Mouse (Mus musculus): Measurements from ENCODE around the gene Acot11. TPM values are rescaled to one million over a fixed set of nuclear protein-coding genes. Genes with fewer than 3 reads are reported as not detected.

Gene Acot11
- total and polyA plus RNA-seq, 3 experiments: 2.3 to 6.8 (median 4.3) TPM

DNA sequence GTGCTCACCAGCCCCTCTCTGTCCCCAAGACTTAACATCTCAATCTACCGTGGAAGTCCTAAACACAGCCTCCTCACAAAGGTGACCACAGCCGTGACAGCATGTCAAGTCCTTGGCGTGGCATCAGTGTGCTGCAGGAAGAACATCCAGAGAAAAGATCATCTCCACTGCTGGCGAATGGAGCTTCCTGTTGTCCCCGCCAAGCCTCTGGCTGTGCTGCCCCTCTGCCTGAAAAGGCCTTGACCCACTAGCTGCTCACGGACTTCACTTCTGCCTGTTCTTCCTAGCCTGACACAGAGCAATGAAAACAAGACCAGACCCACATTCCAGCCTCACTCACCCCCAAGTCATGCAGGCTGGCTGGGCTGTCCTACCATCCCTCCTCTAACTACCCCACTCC is 13.5 kb upstream of the Acot11 start:
- no peak overlapping the region for H3K27ac ChIP-seq (ENCODE audit: insufficient read depth, low read depth)
- H3K79me2 ChIP-seq (replicated peaks; ENCODE audit: control insufficient read depth, extremely low read depth, insufficient read depth, poor library complexity, severe bottlenecking): no peaks in the 10 kb centered on the region
- DNase-seq (ENCODE audit: extremely low read depth): no peak
- no peak overlapping the region for H3K4me3 ChIP-seq (replicated peaks in 1 of 3; ENCODE audit: low read depth in 2 of 3, low read length in 2 of 3, poor library complexity in 1 of 3)
- no peak overlapping the region for H3K4me2 ChIP-seq (ENCODE audit: insufficient read depth, low read depth, poor library complexity, severe bottlenecking)
- TF ChIP-seq MXI1 (IDR thresholded peaks at IDR 0.05; ENCODE audit: low read depth, low read length) (no peak), CTCF (conservative IDR thresholded peaks at IDR 0.05 in 1 of 2, IDR thresholded peaks at IDR 0.05 in 1 of 2; ENCODE audit: low read depth in 2 of 2, low read length in 2 of 2) (no peak)
- H3K27me3 ChIP-seq (replicated peaks): peaks cover 2% of the 10 kb centered on the region
- dilution Hi-C loops (cut with MboI; ENCODE audit: extremely low pct_ligation_motif_present, extremely low pct_unique_long_range_greater_than_20kb, low sequenced_read_pairs) (no loop called here), in situ Hi-C loops (cut with MboI; ENCODE audit: low pct_ligation_motif_present, low pct_unique_long_range_greater_than_20kb, low sequenced_read_pairs) (no loop called here)
- H3K4me1 ChIP-seq (ENCODE audit: control insufficient read depth in 1 of 2, insufficient read depth in 2 of 2): no peaks in the 10 kb centered on the region
- H3K9ac ChIP-seq (ENCODE audit: insufficient read depth, low read depth): no peak overlapping the region
- no peaks in the 10 kb centered on the region for H3K36me3 ChIP-seq (replicated peaks in 1 of 2; ENCODE audit: control insufficient read depth in 1 of 2, insufficient read depth in 1 of 2, low read length in 1 of 2)
- H3K9me3 ChIP-seq (replicated peaks; ENCODE audit: low read length): no peaks in the 10 kb centered on the region

- Histone ChIP-seq H3K4me1 (ENCODE audit: control insufficient read depth in 1 of 2, insufficient read depth in 2 of 2) (no peaks in the 10 kb centered on the region), H3K9me3 (replicated peaks; ENCODE audit: low read length) (no peaks in the 10 kb centered on the region), H3K27ac (ENCODE audit: insufficient read depth, low read depth) (no peak overlapping the region), H3K27me3 (replicated peaks) (no peaks in the 10 kb centered on the region), H3K36me3 (replicated peaks in 1 of 2; ENCODE audit: control insufficient read depth in 1 of 2, insufficient read depth in 1 of 2, low read length in 1 of 2) (no peaks in the 10 kb centered on the region), H3K4me3 (replicated peaks in 1 of 3; ENCODE audit: low read depth in 2 of 3, low read length in 2 of 3, poor library complexity in 1 of 3) (no peak overlapping the region), H3K79me2 (replicated peaks; ENCODE audit: control insufficient read depth, extremely low read depth, insufficient read depth, poor library complexity, severe bottlenecking) (no peaks in the 10 kb centered on the region), H3K9ac (ENCODE audit: insufficient read depth, low read depth) (no peak overlapping the region), H3K4me2 (ENCODE audit: insufficient read depth, low read depth, poor library complexity, severe bottlenecking) (no peak overlapping the region)
- dilution Hi-C loops (cut with MboI; ENCODE audit: extremely low pct_ligation_motif_present, extremely low pct_unique_long_range_greater_than_20kb, low sequenced_read_pairs) (no loop called here), in situ Hi-C loops (cut with MboI; ENCODE audit: low pct_ligation_motif_present, low pct_unique_long_range_greater_than_20kb, low sequenced_read_pairs) (no loop called here)
- DNase-seq (ENCODE audit: extremely low read depth): no peak
- TF ChIP-seq CHD2 (IDR thresholded peaks at IDR 0.05; ENCODE audit: low read length): no peak
- TF ChIP-seq E2F4 (IDR thresholded peaks at IDR 0.05; ENCODE audit: insufficient replicate concordance, low read depth, low read length): no peak
- TF ChIP-seq USF1 (IDR thresholded peaks at IDR 0.05; ENCODE audit: low read depth, low read length): no peak
- TF ChIP-seq PAX5 (IDR thresholded peaks at IDR 0.05; ENCODE audit: low read length): no peak
- TF ChIP-seq JUN (IDR thresholded peaks at IDR 0.05; ENCODE audit: insufficient read depth, low read depth, low read length): no peak
- no peak for TF ChIP-seq ZNF384 (IDR thresholded peaks at IDR 0.05; ENCODE audit: low read depth, low read length)
- TF ChIP-seq UBTF (IDR thresholded peaks at IDR 0.05; ENCODE audit: low read depth, low read length): no peak
- TF ChIP-seq KAT2A (IDR thresholded peaks at IDR 0.05; ENCODE audit: insufficient replicate concordance, low read length): no peak
- no peak for TF ChIP-seq ZKSCAN1 (IDR thresholded peaks at IDR 0.05; ENCODE audit: borderline replicate concordance, low read depth, low read length)
- TF ChIP-seq MXI1 (IDR thresholded peaks at IDR 0.05; ENCODE audit: low read depth, low read length): no peak
These were observed 12.2 kb upstream of the Acot11 start for GRCm38 (mm10) chr4:106817017-106817416.

DNA sequence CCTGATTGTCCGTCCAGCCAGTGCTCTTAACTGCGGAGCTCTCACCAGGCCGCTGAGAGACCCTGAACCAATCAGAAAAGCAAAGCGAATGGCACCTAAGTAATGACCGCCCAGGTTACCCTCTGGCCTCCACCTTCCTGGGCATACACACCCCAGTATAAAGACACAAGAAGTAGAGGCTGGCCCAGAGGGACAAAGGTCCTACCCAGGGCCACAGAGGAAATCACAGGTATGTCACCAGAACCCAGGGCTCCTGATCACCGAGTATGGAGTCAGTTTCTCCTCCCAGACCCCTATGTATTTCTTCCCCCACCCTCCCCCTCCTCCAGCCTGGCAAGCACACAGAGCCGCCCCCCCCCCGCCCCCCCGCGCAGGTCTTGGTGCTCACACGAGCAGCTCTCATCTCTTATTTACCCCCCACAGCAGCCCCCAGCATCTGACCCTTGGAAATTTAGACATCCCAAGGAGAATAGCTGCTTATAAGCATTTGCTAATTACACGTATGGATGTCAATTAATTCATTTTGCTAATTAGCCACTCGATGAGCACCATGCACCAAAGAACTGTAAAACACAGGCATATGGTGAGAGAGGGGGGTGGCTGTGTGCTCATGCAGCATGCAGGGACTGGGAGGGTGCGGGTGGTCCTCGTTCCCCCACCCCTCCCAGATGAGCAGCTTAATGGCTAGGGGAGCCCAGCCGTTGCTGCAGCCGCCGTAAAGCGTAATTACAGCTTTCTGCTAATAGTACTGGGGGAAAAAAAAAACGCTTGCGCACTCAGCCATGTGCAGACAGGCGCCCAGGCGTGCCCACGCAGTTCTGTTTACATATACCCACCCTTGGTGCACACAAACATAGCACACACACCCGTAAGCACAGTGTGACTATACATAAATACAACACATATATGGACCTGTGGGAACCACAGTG is 10.9 kb upstream of the Acot11 start:
- Histone ChIP-seq H3K4me2 (ENCODE audit: insufficient read depth, low read depth, poor library complexity, severe bottlenecking) (no peak overlapping the region), H3K4me1 (ENCODE audit: control insufficient read depth in 1 of 2, insufficient read depth in 2 of 2) (no peaks in the 10 kb centered on the region), H3K36me3 (replicated peaks in 1 of 2; ENCODE audit: control insufficient read depth in 1 of 2, insufficient read depth in 1 of 2, low read length in 1 of 2) (no peaks in the 10 kb centered on the region), H3K9me3 (replicated peaks; ENCODE audit: low read length) (peaks cover 2% of the 10 kb centered on the region), H3K9ac (ENCODE audit: insufficient read depth, low read depth) (no peak overlapping the region), H3K4me3 (replicated peaks in 1 of 3; ENCODE audit: low read depth in 2 of 3, low read length in 2 of 3, poor library complexity in 1 of 3) (no peak overlapping the region), H3K27ac (ENCODE audit: insufficient read depth, low read depth) (no peak overlapping the region), H3K79me2 (replicated peaks; ENCODE audit: control insufficient read depth, extremely low read depth, insufficient read depth, poor library complexity, severe bottlenecking) (no peaks in the 10 kb centered on the region), H3K27me3 (replicated peaks) (no peaks in the 10 kb centered on the region)
- TF ChIP-seq NRF1 (IDR thresholded peaks at IDR 0.05; ENCODE audit: low read depth, low read length): no peak
- no peak for TF ChIP-seq CHD2 (IDR thresholded peaks at IDR 0.05; ENCODE audit: low read length)
- TF ChIP-seq MAX (IDR thresholded peaks at IDR 0.05; ENCODE audit: low read length): no peak
- dilution Hi-C loops (cut with MboI; ENCODE audit: extremely low pct_ligation_motif_present, extremely low pct_unique_long_range_greater_than_20kb, low sequenced_read_pairs): no loop called here
- in situ Hi-C loops (cut with MboI; ENCODE audit: low pct_ligation_motif_present, low pct_unique_long_range_greater_than_20kb, low sequenced_read_pairs): no loop called here
- DNase-seq (ENCODE audit: extremely low read depth): no peak

Data from CH12.LX (cell line).